Mouse (Mus musculus) lung, embryonic 16.5 days (tissue): ENCODE data around the gene Wfikkn1. TPM values are rescaled to one million over a fixed set of nuclear protein-coding genes. Genes with fewer than 3 reads are reported as not detected.

Source experiments
- ATAC-seq: fragments of 200-750 bp; cut with Nextera tagmentation; 2 replicates; pipeline ENCODE4 v1.8.0; 2017; ENCODE audit warnings: low read depth, mild to moderate bottlenecking, moderate library complexity
- H3K27ac ChIP-seq: fragments of 300-500 bp; sonication (generic); 2 replicates; pipeline ENCODE4 v1.5.1; 2014; ENCODE audit warnings: mild to moderate bottlenecking, control low read depth, low read length
- H3K27me3 ChIP-seq: fragments of 300-500 bp; sonication (generic); 2 replicates; pipeline ENCODE4 v1.6.1; 2014; ENCODE audit warnings: low read depth, low read length, mixed read lengths; ENCODE audit not compliant: control insufficient read depth, insufficient read depth
- H3K36me3 ChIP-seq: fragments of 300-500 bp; sonication (generic); 2 replicates; pipeline ENCODE4 v1.6.1; 2014; ENCODE audit warnings: low read length; ENCODE audit not compliant: control insufficient read depth, insufficient read depth
- H3K4me1 ChIP-seq: fragments of 300-500 bp; sonication (generic); replicated peaks from 2 replicates; pipeline ENCODE4 v1.6.1; 2014; ENCODE audit warnings: low read length, mixed read lengths; ENCODE audit not compliant: control insufficient read depth, insufficient read depth
- H3K4me2 ChIP-seq: fragments of 300-500 bp; sonication (generic); 2 replicates; pipeline ENCODE4 v1.6.1; 2014; ENCODE audit warnings: low read depth, low read length, control low read depth
- H3K4me3 ChIP-seq: fragments of 300-500 bp; sonication (generic); 2 replicates; pipeline ENCODE4 v1.5.1; 2014; ENCODE audit warnings: mild to moderate bottlenecking, low read length, control low read depth
- H3K9ac ChIP-seq: fragments of 300-500 bp; sonication (generic); 2 replicates; pipeline ENCODE4 v1.6.1; 2014; ENCODE audit warnings: low read length, control low read depth
- H3K9me3 ChIP-seq: fragments of 300-500 bp; sonication (generic); 2 replicates; pipeline ENCODE4 v1.6.1; 2016; ENCODE audit warnings: low read length; ENCODE audit not compliant: control insufficient read depth
- WGBS: fragments of 180-500 bp; shearing (Covaris S2); extraction: QIAGEN DNeasy Blood & Tissue Kit; methylation state at CpG from one replicate; pipeline ENCODE4 v1.1.7; 2014; 5-methylcytosine and 5-hydroxymethylcytosine counted together
- microRNA-seq: library from miRNA; unstranded; fragments of <30 nt; microRNA quantifications from one replicate; pipeline ENCODE4, GENCODE M21; 2016
- polyA plus RNA-seq: library from polyadenylated mRNA; unstranded; fragments of >200 nt; fragmentation: Nextera tagmentation; extraction: Ambion mirVana; gene quantifications from 2 replicates; pipeline ENCODE4 v1.2.1, GENCODE M21; 2015

Wfikkn1 gene
- polyA plus RNA-seq, 1 experiment from 2014 or later, result 0.43 TPM

DNA sequence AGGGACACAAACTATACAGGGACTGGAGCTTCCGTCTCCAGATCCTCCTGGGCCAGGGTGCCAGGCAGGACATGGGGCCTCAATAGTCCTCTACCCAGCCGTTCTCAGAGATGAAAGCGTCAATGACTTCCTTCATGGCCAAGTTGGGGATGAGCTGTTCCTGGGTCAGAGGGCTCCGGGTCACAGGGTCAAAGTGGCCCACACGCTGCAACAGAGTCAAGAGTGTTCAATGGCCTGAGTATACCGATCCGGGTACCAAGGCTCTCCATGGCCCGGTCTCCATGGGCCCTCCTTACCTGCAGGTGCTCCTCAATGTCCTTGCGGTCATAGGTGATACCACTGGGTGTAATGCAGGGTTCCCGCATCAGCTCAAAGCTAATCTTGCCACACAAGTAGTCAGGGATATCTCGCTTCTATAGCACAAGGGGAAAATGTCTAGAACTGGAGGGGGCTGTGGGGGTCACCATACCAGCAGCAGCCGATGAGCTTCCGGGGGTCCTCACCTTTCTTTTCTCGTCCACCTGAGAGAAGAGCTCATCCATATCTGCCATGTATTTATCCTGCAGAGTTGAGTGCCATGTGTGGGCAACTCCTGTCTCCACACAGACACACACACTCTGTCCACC, 49.7 kb downstream of the Wfikkn1 start:
- no peak overlapping the region for H3K27ac ChIP-seq

DNA sequence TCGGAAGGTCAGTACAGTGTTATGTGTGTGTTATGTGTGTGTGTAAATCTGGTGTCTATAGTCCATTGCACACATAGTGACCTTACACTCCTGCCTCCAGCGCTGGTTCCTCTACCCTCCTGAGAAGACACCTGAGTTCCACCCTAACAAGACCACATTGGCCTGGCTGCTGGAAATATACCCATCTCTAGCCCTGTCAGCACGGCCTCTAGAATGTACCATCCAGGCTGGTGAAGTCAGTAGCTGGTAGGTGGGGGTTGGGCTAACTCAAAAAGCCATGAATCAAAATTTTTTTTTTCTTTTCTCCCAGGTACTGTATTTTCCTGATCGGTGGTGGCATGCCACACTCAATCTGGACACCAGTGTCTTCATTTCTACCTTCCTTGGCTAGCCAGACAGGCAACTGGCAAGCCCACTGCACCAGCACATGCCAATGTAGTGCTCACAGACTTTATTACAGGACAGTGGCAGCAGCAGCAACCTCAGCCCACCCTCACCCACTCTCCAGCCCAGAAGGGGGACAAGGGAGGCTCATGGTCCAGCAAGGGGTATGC, 50.4 kb downstream of the Wfikkn1 start:
- H3K27me3 ChIP-seq, result no peaks in the 10 kb centered on the region
- no peaks in the 10 kb centered on the region for H3K9me3 ChIP-seq
- no peak for ATAC-seq
- H3K9ac ChIP-seq, result no peak overlapping the region
- H3K4me3 ChIP-seq, result no peak overlapping the region
- no peak overlapping the region for H3K27ac ChIP-seq
- H3K4me2 ChIP-seq, result no peak overlapping the region
- 82% methylated on average over 4 of the region's 4 CpGs for WGBS
- peaks cover 45% of the 10 kb centered on the region for H3K4me1 ChIP-seq
- peaks cover 14% of the 10 kb centered on the region for H3K36me3 ChIP-seq

More for the DNA sequence above, 49.7 kb downstream of the Wfikkn1 start:
- H3K4me2 ChIP-seq, result peak overlapping the region; percentile 91
- 81% methylated on average over 14 of the region's 14 CpGs for WGBS
- no peaks in the 10 kb centered on the region for H3K9me3 ChIP-seq
- ATAC-seq, result no peak
- H3K4me1 ChIP-seq, result peaks cover 51% of the 10 kb centered on the region
- H3K36me3 ChIP-seq, result peaks cover 14% of the 10 kb centered on the region
- H3K9ac ChIP-seq, result no peak overlapping the region
- no peaks in the 10 kb centered on the region for H3K27me3 ChIP-seq
- peak overlapping the region; percentile 85; the same call in 1 of the 2 replicates for H3K4me3 ChIP-seq

DNA sequence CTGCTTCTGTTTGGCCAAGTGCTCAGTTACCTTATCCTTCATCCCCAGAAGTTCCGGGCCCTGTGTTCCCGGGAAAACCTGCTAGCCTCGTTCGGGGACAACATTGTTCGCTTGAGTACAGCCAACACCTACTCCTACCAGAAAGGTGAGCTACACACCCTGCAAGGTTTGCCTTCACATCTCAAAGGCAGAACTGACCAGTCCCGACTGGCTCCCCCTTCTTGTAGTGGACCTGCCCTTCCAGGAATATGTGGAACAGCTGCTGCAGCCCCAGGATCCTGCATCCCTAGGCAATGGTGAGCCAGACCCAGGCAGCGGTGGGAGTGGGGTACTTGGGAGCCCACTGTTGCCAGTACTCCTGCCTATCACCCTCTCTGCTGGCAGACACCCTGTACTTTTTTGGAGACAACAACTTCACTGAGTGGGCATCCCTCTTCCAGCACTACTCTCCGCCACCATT, 51.1 kb downstream of the Wfikkn1 start:
- H3K4me3 ChIP-seq, result peak overlapping the region; percentile 72
- H3K27ac ChIP-seq, result peak overlapping the region; percentile 92
- ATAC-seq, result no peak
- peaks cover 44% of the 10 kb centered on the region for H3K4me1 ChIP-seq
- WGBS, result 32% methylated on average over 8 of the region's 8 CpGs
- peaks cover 14% of the 10 kb centered on the region for H3K36me3 ChIP-seq
- H3K4me2 ChIP-seq, result peak overlapping the region; percentile 84
- peak overlapping the region; percentile 85 for H3K9ac ChIP-seq
- no peaks in the 10 kb centered on the region for H3K27me3 ChIP-seq
- no peaks in the 10 kb centered on the region for H3K9me3 ChIP-seq

DNA sequence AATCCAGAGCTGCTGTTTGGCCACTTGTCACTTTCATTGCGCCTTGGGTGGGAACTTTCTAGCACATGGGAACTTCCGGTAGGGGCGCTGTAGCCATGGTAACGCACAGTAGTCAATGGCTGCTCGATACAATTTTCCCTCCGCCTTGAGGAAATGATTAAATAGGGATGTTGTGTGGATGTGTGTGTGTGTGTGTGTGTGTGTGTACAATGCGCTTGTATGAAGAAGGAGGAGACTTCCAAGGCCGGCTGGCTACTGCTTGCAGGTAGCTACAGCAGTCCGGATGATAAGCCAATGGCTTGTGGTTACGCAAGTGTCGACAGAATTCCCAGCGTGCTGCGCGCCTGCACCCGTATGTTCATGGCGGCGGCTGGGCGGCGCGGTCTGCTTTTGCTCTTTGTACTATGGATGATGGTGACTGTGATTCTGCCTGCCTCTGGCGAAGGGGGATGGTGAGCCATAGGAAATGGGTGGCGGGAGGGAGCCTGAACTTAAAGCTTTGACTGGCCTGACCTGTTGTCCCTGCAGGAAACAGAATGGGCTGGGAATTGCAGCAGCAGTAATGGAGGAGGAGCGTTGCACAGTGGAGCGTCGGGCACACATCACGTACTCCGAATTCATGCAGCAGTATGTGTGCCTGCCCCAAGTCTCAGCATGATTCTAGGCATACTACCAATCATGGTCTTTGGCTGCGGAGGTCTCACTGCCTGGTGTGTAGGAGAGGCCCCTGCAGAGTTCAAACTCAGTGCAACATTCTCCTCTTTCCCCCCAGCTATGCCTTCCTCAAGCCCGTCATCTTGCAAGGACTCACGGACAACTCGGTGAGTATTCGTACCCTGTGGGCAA, 51.7 kb downstream of the Wfikkn1 start, which contains the start of gene Jmjd8:
Gene Jmjd8 (plus strand): TSS at position 156 of the 846 bp plus-strand sequence.
- ATAC-seq, result peak; percentile 23
- WGBS, result 0% methylated on average over 32 of the region's 32 CpGs
- H3K4me1 ChIP-seq, result peaks cover 44% of the 10 kb centered on the region

DNA sequence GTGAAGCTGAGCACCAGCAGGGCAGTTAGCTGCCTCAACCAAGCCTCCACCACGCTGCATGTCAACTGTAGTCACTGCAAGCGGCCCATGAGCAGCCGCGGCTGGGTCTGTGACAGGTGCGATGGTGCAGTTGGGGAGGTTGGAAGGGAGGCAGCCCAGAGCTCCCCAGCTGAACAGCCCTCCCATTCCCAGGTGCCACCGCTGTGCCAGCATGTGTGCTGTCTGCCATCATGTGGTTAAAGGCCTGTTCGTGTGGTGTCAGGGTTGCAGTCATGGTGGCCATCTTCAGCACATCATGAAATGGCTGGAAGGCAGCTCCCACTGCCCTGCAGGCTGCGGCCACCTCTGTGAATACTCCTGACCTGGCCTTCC, 52.4 kb downstream of the Wfikkn1 start:
- WGBS, result 82% methylated on average over 8 of the region's 8 CpGs
- Histone ChIP-seq H3K4me2 (peak overlapping the region; percentile 84), H3K9me3 (no peaks in the 10 kb centered on the region), H3K9ac (peak overlapping the region; percentile 85), H3K27ac (peak overlapping the region; percentile 92; the same call in 1 of the 2 replicates), H3K36me3 (peaks cover 14% of the 10 kb centered on the region), H3K4me1 (peaks cover 46% of the 10 kb centered on the region), H3K27me3 (no peaks in the 10 kb centered on the region), H3K4me3 (peak overlapping the region; percentile 72)
- no peak for ATAC-seq

More for the DNA sequence above, 51.7 kb downstream of the Wfikkn1 start, which contains the start of gene Jmjd8:
- Histone ChIP-seq H3K27ac (peak within 1 kb of the TSS; percentile 92), H3K4me3 (peak within 1 kb of the TSS; percentile 72), H3K4me2 (peak within 1 kb of the TSS; percentile 84), H3K9ac (peak within 1 kb of the TSS; percentile 85), H3K9me3 (no peaks in the 10 kb centered on the region), H3K36me3 (peaks cover 14% of the 10 kb centered on the region), H3K27me3 (no peaks in the 10 kb centered on the region)

Small RNA genes lying within 50 kb of the gene (microRNA-seq; reads per million reads assigned to microRNA genes)
- not detected for gene Mir3082

Other genes starting within 250 kb of the Wfikkn1 start
- 2.5 and 2.8 TPM in 2 replicates for gene Gng13, start 163.7 kb downstream of the Wfikkn1 start, polyA plus RNA-seq
- gene Chtf18, start 153.4 kb downstream of the Wfikkn1 start, polyA plus RNA-seq, result 32.2 and 37.0 TPM in 2 replicates
- gene Rpusd1, start 153.2 kb downstream of the Wfikkn1 start, polyA plus RNA-seq, result 25.0 and 26.6 TPM in 2 replicates
- 1.4 TPM in 2 replicates for gene Mslnl, start 144.8 kb downstream of the Wfikkn1 start, polyA plus RNA-seq
- 42.8 and 68.0 TPM in 2 replicates for gene Msln, start 126.5 kb downstream of the Wfikkn1 start, polyA plus RNA-seq
- 27.8 and 30.9 TPM in 2 replicates for gene Narfl, start 107.1 kb downstream of the Wfikkn1 start, polyA plus RNA-seq
- 57.5 and 57.7 TPM in 2 replicates for gene Haghl, start 95.2 kb downstream of the Wfikkn1 start, polyA plus RNA-seq
- gene Ccdc78, start 94.3 kb downstream of the Wfikkn1 start, polyA plus RNA-seq, result 2.1 and 4.5 TPM in 2 replicates
- 115 and 125 TPM in 2 replicates for gene Fam173a, start 88.0 kb downstream of the Wfikkn1 start, polyA plus RNA-seq
- not detected in 2 replicates for gene AC134908.4, start 85.2 kb downstream of the Wfikkn1 start, polyA plus RNA-seq
- gene Metrn, start 83.7 kb downstream of the Wfikkn1 start, polyA plus RNA-seq, result 43.3 and 44.2 TPM in 2 replicates
- 1.1 and 1.2 TPM in 2 replicates for gene Fbxl16, start 71.8 kb downstream of the Wfikkn1 start, polyA plus RNA-seq
- gene Wdr24, start 57.2 kb downstream of the Wfikkn1 start, polyA plus RNA-seq, result 28.5 and 28.9 TPM in 2 replicates
- gene Jmjd8, start 52.0 kb downstream of the Wfikkn1 start, polyA plus RNA-seq, result 55.4 and 57.2 TPM in 2 replicates
- gene Stub1, start 47.5 kb downstream of the Wfikkn1 start, polyA plus RNA-seq, result 314 and 316 TPM in 2 replicates
- gene Rhbdl1, start 43.6 kb downstream of the Wfikkn1 start, polyA plus RNA-seq, result 0.68 and 1.5 TPM in 2 replicates
- gene Gm20683, start 39.1 kb downstream of the Wfikkn1 start, polyA plus RNA-seq, result 1.9 and 2.3 TPM in 2 replicates
- gene Rhot2, start 36.0 kb downstream of the Wfikkn1 start, polyA plus RNA-seq, result 18.3 and 18.6 TPM in 2 replicates
- gene Wdr90, start 19.4 kb downstream of the Wfikkn1 start, polyA plus RNA-seq, result 32.6 and 33.4 TPM in 2 replicates
- gene Mcrip2, start 12.1 kb downstream of the Wfikkn1 start, polyA plus RNA-seq, result 20.6 and 21.6 TPM in 2 replicates
- gene Mettl26, start 5.8 kb downstream of the Wfikkn1 start, polyA plus RNA-seq, result 54.2 and 58.4 TPM in 2 replicates
- 23.4 and 26.5 TPM in 2 replicates for gene Rab40c, start 38.9 kb upstream of the Wfikkn1 start, polyA plus RNA-seq
- 62.0 and 64.2 TPM in 2 replicates for gene Pigq, start 64.1 kb upstream of the Wfikkn1 start, polyA plus RNA-seq
- 0.41 and 1.1 TPM in 2 replicates for gene Nhlrc4, start 64.1 kb upstream of the Wfikkn1 start, polyA plus RNA-seq
- 0.08 and 0.16 TPM in 2 replicates for gene A930017K11Rik, start 71.7 kb upstream of the Wfikkn1 start, polyA plus RNA-seq
- gene Capn15, start 104.9 kb upstream of the Wfikkn1 start, polyA plus RNA-seq, result 21.1 TPM in 2 replicates
- 6.5 and 6.7 TPM in 2 replicates for gene Rab11fip3, start 188.7 kb upstream of the Wfikkn1 start, polyA plus RNA-seq
- 36.3 and 36.8 TPM in 2 replicates for gene Decr2, start 209.5 kb upstream of the Wfikkn1 start, polyA plus RNA-seq
- 68.3 and 69.7 TPM in 2 replicates for gene Nme4, start 214.7 kb upstream of the Wfikkn1 start, polyA plus RNA-seq
- gene Tmem8, start 232.4 kb upstream of the Wfikkn1 start, polyA plus RNA-seq, result 2.2 and 3.0 TPM in 2 replicates
- 188 and 194 TPM in 2 replicates for gene Mrpl28, start 242.6 kb upstream of the Wfikkn1 start, polyA plus RNA-seq